Comparison of ENCODE assay signal across 18 mouse cellular contexts in genomic region chr7:49478886-49479285, GRCm38 (mm10).
DNase-seq lines count a peak whose midpoint lies in the region; ATAC-seq lines count a peak whose summit lies in the region.
"Had no signal": no experiment of that assay in that cellular context is flagged by ENCODE, and none has a peak within 500 bp of the region (broad histone marks: within the 10 kb centered on the region; RNA-seq: fewer than 3 reads in every experiment).

No protein-coding gene starts in this region.

- 84% methylated on average over 4 of the region's 4 CpGs for WGBS in kidney, embryonic 15.5 days
- 77% methylated on average over 4 of the region's 4 CpGs for WGBS in limb, embryonic 13.5 days

- H3K4me1 ChIP-seq in kidney, embryonic 15.5 days = peaks cover 39% of the 10 kb centered on the region
- peaks cover 38% of the 10 kb centered on the region for H3K4me1 ChIP-seq in limb, embryonic 13.5 days

- no peaks in the 10 kb centered on the region for H3K27me3 ChIP-seq in kidney, embryonic 15.5 days
- peaks cover 15% of the 10 kb centered on the region for H3K27me3 ChIP-seq in limb, embryonic 13.5 days
- H3K27me3 ChIP-seq: hindbrain, embryonic 15.5 days; neural tube, embryonic 15.5 days had no signal

- no peak for ATAC-seq in kidney, embryonic 15.5 days (replicated peaks; ENCODE audit: low FRiP score)
- no peak for ATAC-seq in limb, embryonic 13.5 days (ENCODE audit: low FRiP score, low read depth)
- ATAC-seq in megakaryocyte-erythroid progenitor cell, adult 5-6 weeks (replicated peaks; ENCODE audit: low FRiP score, low TSS enrichment, poor library complexity, severe bottlenecking) = no peak
- ATAC-seq: forebrain, embryonic 14.5 days; intestine, embryonic 16.5 days had no signal

- no peaks in the 10 kb centered on the region for H3K36me3 ChIP-seq in kidney, embryonic 15.5 days
- H3K36me3 ChIP-seq in limb, embryonic 13.5 days = no peaks in the 10 kb centered on the region
- H3K36me3 ChIP-seq: hindbrain, embryonic 15.5 days; midbrain, embryonic 10.5 days; neural tube, embryonic 15.5 days had no signal

- no peak overlapping the region for H3K9ac ChIP-seq in kidney, embryonic 15.5 days
- H3K9ac ChIP-seq in limb, embryonic 13.5 days = no peak overlapping the region
- H3K9ac ChIP-seq: hindbrain, embryonic 15.5 days; neural tube, embryonic 15.5 days had no signal

- DNase-seq in heart, adult 11 months = peak; percentile 78
- DNase-seq in heart, adult 9 months (ENCODE audit: low spot score in 2 of 2) = no peak
- DNase-seq in kidney, postnatal 4 days = no peak
- peak; percentile 58 for DNase-seq in brain, adult 2 months (ENCODE audit: low read depth, low spot score)
- no peak for DNase-seq in cerebellum, postnatal 14 days
- DNase-seq: cerebellum, adult 9-11 months; lung, postnatal 36 days; right cerebral cortex, postnatal 25 days; thymus, postnatal 4 days had no signal

- H3K4me2 ChIP-seq in kidney, embryonic 15.5 days = no peak overlapping the region
- H3K4me2 ChIP-seq in limb, embryonic 13.5 days (replicated peaks) = no peak overlapping the region
- H3K4me2 ChIP-seq: hindbrain, embryonic 15.5 days; neural tube, embryonic 15.5 days had no signal

- H3K4me3 ChIP-seq in kidney, embryonic 15.5 days (replicated peaks) = no peak overlapping the region
- no peak overlapping the region for H3K4me3 ChIP-seq in limb, embryonic 13.5 days
- H3K4me3 ChIP-seq: erythroblast, embryonic 14.5 days; hindbrain, embryonic 15.5 days; midbrain, embryonic 10.5 days; neural tube, embryonic 15.5 days had no signal

- peak overlapping the region; percentile 5; the same call in 1 of the 2 replicates for H3K27ac ChIP-seq in kidney, embryonic 15.5 days
- peak overlapping the region; percentile 10; the same call in 1 of the 2 replicates for H3K27ac ChIP-seq in limb, embryonic 13.5 days
- H3K27ac ChIP-seq: hindbrain, embryonic 15.5 days; midbrain, embryonic 10.5 days; neural tube, embryonic 15.5 days had no signal

- H3K9me3 ChIP-seq in kidney, embryonic 15.5 days (replicated peaks) = no peaks in the 10 kb centered on the region; the same call in 1 of the 2 replicates
- H3K9me3 ChIP-seq in limb, embryonic 13.5 days = 0 out of 2 replicates have a peak, but pooled peaks cover 3% of the 10 kb centered on the region
- H3K9me3 ChIP-seq: hindbrain, embryonic 15.5 days; midbrain, embryonic 10.5 days; neural tube, embryonic 15.5 days had no signal

Comparison
In these comparisons a context has a peak if more than half of its experiments do, and no peak if none do; other contexts are left out.
1. DNase-seq: peak in heart, adult 11 months (single experiment) and brain, adult 2 months (single experiment); none in heart, adult 9 months (0 of 2), kidney, postnatal 4 days (0 of 2) and cerebellum, postnatal 14 days (0 of 2).